In the genomic region with DNA sequence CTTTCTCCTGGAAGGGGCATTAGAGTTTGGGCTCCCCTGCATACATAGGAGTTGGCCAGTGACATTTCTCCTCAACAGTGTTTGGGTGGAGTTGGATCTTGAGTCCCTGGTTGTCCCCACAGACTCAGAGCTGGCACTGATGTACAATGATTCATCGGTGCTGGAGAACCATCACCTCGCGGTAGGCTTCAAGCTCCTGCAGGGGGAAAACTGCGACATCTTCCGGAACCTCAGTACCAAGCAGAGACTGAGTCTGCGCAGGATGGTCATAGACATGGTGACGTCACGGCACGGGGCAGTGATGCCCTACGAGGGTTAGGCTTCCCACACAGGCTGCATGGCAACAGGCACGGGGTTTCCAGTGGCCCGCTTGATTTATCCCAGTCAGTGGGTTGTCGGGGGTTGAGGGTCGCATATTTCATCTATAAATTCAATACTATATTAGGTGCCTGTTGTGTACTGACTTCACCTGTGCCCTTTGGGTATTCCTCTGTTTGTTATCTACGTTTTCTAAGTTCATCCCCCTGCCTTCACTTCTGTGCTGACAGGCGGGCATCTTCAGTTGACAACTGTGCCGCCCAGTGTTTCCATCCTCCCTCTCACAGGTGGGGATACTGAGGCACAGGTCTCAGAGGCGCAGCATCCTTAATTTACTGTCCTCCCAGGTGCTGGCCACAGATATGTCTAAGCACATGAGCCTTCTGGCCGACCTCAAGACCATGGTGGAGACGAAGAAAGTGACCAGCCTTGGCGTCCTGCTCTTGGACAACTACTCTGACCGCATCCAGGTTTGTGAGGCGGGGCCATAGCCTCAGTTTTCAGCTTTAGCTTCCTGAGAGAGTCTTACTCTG, we compare ENCODE assay signal across 26 mouse cellular contexts. TPM values are rescaled to one million over a fixed set of nuclear protein-coding genes. Genes with fewer than 3 reads are reported as not detected.
DNase-seq lines count a peak whose midpoint lies in the region; ATAC-seq and TF ChIP-seq lines count a peak whose summit lies in the region.
"Had no signal": no experiment of that assay in that cellular context is flagged by ENCODE, and none has a peak within 500 bp of the region (broad histone marks: within the 10 kb centered on the region; RNA-seq: fewer than 3 reads in every experiment).

No protein-coding gene starts in this region.

- no peak overlapping the region for H3K27ac ChIP-seq in ES-E14 (ENCODE audit: insufficient read depth, low read depth, low read length, poor library complexity, severe bottlenecking)
- no peak overlapping the region for H3K27ac ChIP-seq in stomach, postnatal 0 days (replicated peaks)
- H3K27ac ChIP-seq: embryonic facial prominence, embryonic 15.5 days; hindbrain, postnatal 0 days; limb, embryonic 13.5 days; liver, embryonic 15.5 days; neural tube, embryonic 15.5 days had no signal

- H3K9me3 ChIP-seq in ES-E14 (ENCODE audit: control insufficient read depth, insufficient read depth, low read depth, low read length), result no peaks in the 10 kb centered on the region
- no peaks in the 10 kb centered on the region for H3K9me3 ChIP-seq in stomach, postnatal 0 days (ENCODE audit: control insufficient read depth, low read length)
- H3K9me3 ChIP-seq: embryonic facial prominence, embryonic 15.5 days; limb, embryonic 13.5 days; liver, embryonic 15.5 days; neural tube, embryonic 15.5 days had no signal

- peak overlapping the region; percentile 12 to 27; a peak in 2 of 4 replicates for H3K4me3 ChIP-seq in ES-E14 (ENCODE audit: insufficient read depth in 1 of 2, low read depth in 1 of 2, low read length in 2 of 2, poor library complexity in 1 of 2, severe bottlenecking in 1 of 2)
- no peak overlapping the region for H3K4me3 ChIP-seq in stomach, postnatal 0 days (ENCODE audit: low read depth, low read length)
- H3K4me3 ChIP-seq: embryonic facial prominence, embryonic 15.5 days; limb, embryonic 13.5 days; liver, embryonic 15.5 days; neural tube, embryonic 15.5 days had no signal

- no peak overlapping the region for H3K9ac ChIP-seq in ES-E14 (ENCODE audit: insufficient read depth, low read depth, low read length, poor library complexity, severe bottlenecking)
- H3K9ac ChIP-seq in stomach, postnatal 0 days (ENCODE audit: low read length), result no peak overlapping the region
- H3K9ac ChIP-seq: embryonic facial prominence, embryonic 15.5 days; limb, embryonic 13.5 days; liver, embryonic 15.5 days; neural tube, embryonic 15.5 days had no signal

- no peaks in the 10 kb centered on the region for H3K27me3 ChIP-seq in stomach, postnatal 0 days (ENCODE audit: control insufficient read depth, insufficient read depth, low read length)

- peak; percentile 3 for DNase-seq in kidney, adult 11 months
- no peak for DNase-seq in kidney, adult 8-10 months
- DNase-seq in right cerebral cortex, postnatal 14 days, result peak; percentile 5
- DNase-seq in right cerebral cortex, adult 2 months (ENCODE audit: low spot score in 2 of 2), result no peak
- no peak for DNase-seq in ES-E14 (ENCODE audit: low read depth, low spot score)
- peak; percentile 11 for DNase-seq in stomach, postnatal 0 days (ENCODE audit: low spot score)
- no peak for DNase-seq in lung, postnatal 36 days
- DNase-seq: adrenal gland, postnatal 36 days; cerebellum, adult 11 months; cerebellum, adult 9-11 months; heart, postnatal 10 days had no signal

- H3K4me1 ChIP-seq in ES-E14 (ENCODE audit: control insufficient read depth in 2 of 2, insufficient read depth in 2 of 2, low read length in 2 of 2, poor library complexity in 1 of 2), result peaks cover 2 to 15% of the 10 kb centered on the region in 2 experiments; a peak in 2 of 4 replicates
- 0 out of 2 replicates have a peak, but pooled peaks cover 5% of the 10 kb centered on the region for H3K4me1 ChIP-seq in stomach, postnatal 0 days (replicated peaks; ENCODE audit: control insufficient read depth, insufficient read depth)

- in situ Hi-C loops in ES-E14 (cut with MboI; ENCODE audit: low sequenced_read_pairs in 2 of 2, unreplicated experiment in 2 of 2), result no loop called here

- H3K4me2 ChIP-seq in stomach, postnatal 0 days (replicated peaks; ENCODE audit: low read depth), result no peak overlapping the region
- H3K4me2 ChIP-seq: embryonic facial prominence, embryonic 15.5 days; limb, embryonic 13.5 days; liver, embryonic 15.5 days; midbrain, embryonic 11.5 days; neural tube, embryonic 15.5 days had no signal

- no peak for TF ChIP-seq EP300 in stomach, postnatal 0 days (optimal IDR thresholded peaks at IDR 0.05)

- no peak for ATAC-seq in stomach, postnatal 0 days (ENCODE audit: low FRiP score, low TSS enrichment)
- ATAC-seq: forebrain, embryonic 16.5 days; hindbrain, postnatal 0 days; intestine, embryonic 16.5 days had no signal

- 85% methylated on average over 23 of the region's 23 CpGs for WGBS in stomach, postnatal 0 days

- TF ChIP-seq CTCF in stomach, postnatal 0 days (IDR thresholded peaks at IDR 0.05; ENCODE audit: low read depth), result no peak

- H3K36me3 ChIP-seq in ES-E14 (ENCODE audit: control insufficient read depth, insufficient read depth, low read length, poor library complexity, severe bottlenecking), result no peaks in the 10 kb centered on the region
- H3K36me3 ChIP-seq in stomach, postnatal 0 days (ENCODE audit: control insufficient read depth, insufficient read depth, low read length), result no peaks in the 10 kb centered on the region
- H3K36me3 ChIP-seq: embryonic facial prominence, embryonic 15.5 days; limb, embryonic 13.5 days; liver, embryonic 15.5 days; neural tube, embryonic 15.5 days had no signal

TF ChIP-seq in ES-E14, 5 proteins besides CTCF, POLR2A, EP300 and RAD21:
- TF ChIP-seq HCFC1 (IDR thresholded peaks at IDR 0.05; ENCODE audit: borderline replicate concordance, insufficient read depth, low read length) (no peak), CHD2 (IDR thresholded peaks at IDR 0.05; ENCODE audit: low read depth, low read length) (no peak), ZNF384 (IDR thresholded peaks at IDR 0.05; ENCODE audit: low read depth, low read length) (no peak), ZC3H11A (IDR thresholded peaks at IDR 0.05; ENCODE audit: borderline replicate concordance, low read depth, low read length) (no peak), MAFK (IDR thresholded peaks at IDR 0.05; ENCODE audit: insufficient read depth, low read depth, low read length) (no peak)

RNA-seq across cellular contexts. Expression of gene Rab3a, which starts 6.0 kb away (rescaled TPM):
- 4.3 and 5.2 TPM in 2 replicates for total RNA-seq in ES-E14 (2012; rRNA removed)
- polyA plus RNA-seq in stomach, postnatal 0 days (2015; fragmentation: Nextera tagmentation; extraction: Ambion mirVana), result 18.9 and 19.0 TPM in 2 replicates

RNA-seq across cellular contexts. Expression of gene Mpv17l2, which starts 12.3 kb away (rescaled TPM):
- total RNA-seq in ES-E14 (2012; rRNA removed), result 49.9 and 58.2 TPM in 2 replicates
- polyA plus RNA-seq in stomach, postnatal 0 days (2015; fragmentation: Nextera tagmentation; extraction: Ambion mirVana), result 77.3 and 80.1 TPM in 2 replicates

RNA-seq across cellular contexts. Expression of gene Pde4c, which starts 25.0 kb away (rescaled TPM):
- 1.6 and 4.5 TPM in 2 replicates for total RNA-seq in ES-E14 (2012; rRNA removed)
- polyA plus RNA-seq in stomach, postnatal 0 days (2015; fragmentation: Nextera tagmentation; extraction: Ambion mirVana), result 0.27 and 0.35 TPM in 2 replicates

RNA-seq across cellular contexts. Expression of gene Pik3r2, which starts 28.0 kb away (rescaled TPM):
- total RNA-seq in ES-E14 (2012; rRNA removed), result 52.7 and 71.0 TPM in 2 replicates
- 36.8 and 39.0 TPM in 2 replicates for polyA plus RNA-seq in stomach, postnatal 0 days (2015; fragmentation: Nextera tagmentation; extraction: Ambion mirVana)

RNA-seq across cellular contexts. Expression of gene Gm3336, which starts 30.1 kb away (rescaled TPM):
- 1.8 and 3.9 TPM in 2 replicates for total RNA-seq in ES-E14 (2012; rRNA removed)
- polyA plus RNA-seq in stomach, postnatal 0 days (2015; fragmentation: Nextera tagmentation; extraction: Ambion mirVana), result 29.7 and 32.2 TPM in 2 replicates
- total RNA-seq: adrenal gland, postnatal 36 days; common myeloid progenitor, adult 5-6 weeks; gastrocnemius, postnatal 36 days; heart, postnatal 10 days; hindbrain, postnatal 0 days; left cerebral cortex, adult 18-20 months; left cerebral cortex, postnatal 25 days had no signal
- polyA plus RNA-seq: C2C12; embryonic facial prominence, embryonic 15.5 days; forebrain, embryonic 16.5 days; hindbrain, embryonic 11.5 days; hindbrain, postnatal 0 days; limb, embryonic 13.5 days; lung, embryonic 16.5 days; midbrain, embryonic 11.5 days; neural tube, embryonic 15.5 days had no signal

Comparison
In these comparisons a context has a peak if more than half of its experiments do, and no peak if none do; other contexts are left out.
1. DNase-seq: peak in kidney, adult 11 months (single experiment), right cerebral cortex, postnatal 14 days (single experiment) and stomach, postnatal 0 days (single experiment); none in kidney, adult 8-10 months (0 of 2), right cerebral cortex, adult 2 months (0 of 2), ES-E14 (single experiment) and lung, postnatal 36 days (single experiment).